Mouse (Mus musculus): ENCODE data around the gene Pga5. TPM values are rescaled to one million over a fixed set of nuclear protein-coding genes. Genes with fewer than 3 reads are reported as not detected.
A peak's percentile ranks its signal among the peaks of the same experiment; 100 is the strongest.

The Pga5 gene
- polyA plus RNA-seq (2012; rRNA removed) = not detected in 2 replicates

GRCm38 (mm10) chr19:10677915-10678771 lies at the start of gene Pga5:
Gene Pga5 (minus strand): TSS chr19:10678071.
- Histone ChIP-seq H3K27me3 (ENCODE audit: control insufficient read depth, insufficient read depth, low read length) (no peaks in the 10 kb centered on the region), H3K4me1 (ENCODE audit: control insufficient read depth, insufficient read depth, insufficient read length) (no peaks in the 10 kb centered on the region), H3K4me3 (ENCODE audit: extremely low read depth, insufficient read depth, insufficient read length) (no peak within 1 kb of the TSS), H3K36me3 (ENCODE audit: control insufficient read depth, insufficient read depth, low read length) (no peaks in the 10 kb centered on the region), H3K27ac (ENCODE audit: insufficient read depth, low read length) (no peak within 1 kb of the TSS)
- WGBS = 30% methylated on average over 6 of the region's 6 CpGs
- DNase-seq (ENCODE audit: low read depth in 1 of 2, low spot score in 2 of 2) = peak; percentile 39 to 60
- no peak for TF ChIP-seq POLR2A (IDR thresholded peaks at IDR 0.05; ENCODE audit: low read depth, low read length)
- TF ChIP-seq CTCF (IDR thresholded peaks at IDR 0.05; ENCODE audit: extremely low read depth, insufficient read depth, insufficient read length, insufficient replicate concordance) = peak; percentile 94; the same call in 1 of the 2 replicates

GRCm38 (mm10) chr19:10724629-10725363 lies 46.9 kb upstream of the Pga5 start:
- Histone ChIP-seq H3K4me3 (ENCODE audit: extremely low read depth, insufficient read depth, insufficient read length) (no peak overlapping the region), H3K27ac (ENCODE audit: insufficient read depth, low read length) (no peak overlapping the region), H3K27me3 (ENCODE audit: control insufficient read depth, insufficient read depth, low read length) (no peaks in the 10 kb centered on the region), H3K36me3 (ENCODE audit: control insufficient read depth, insufficient read depth, low read length) (no peaks in the 10 kb centered on the region), H3K4me1 (ENCODE audit: control insufficient read depth, insufficient read depth, insufficient read length) (peaks cover 2% of the 10 kb centered on the region; the same call in 1 of the 2 replicates)
- TF ChIP-seq POLR2A (IDR thresholded peaks at IDR 0.05; ENCODE audit: low read depth, low read length) (no peak), CTCF (IDR thresholded peaks at IDR 0.05; ENCODE audit: extremely low read depth, insufficient read depth, insufficient read length, insufficient replicate concordance) (no peak)
- 89% methylated on average over 13 of the region's 13 CpGs for WGBS
- DNase-seq (ENCODE audit: low read depth in 1 of 2, low spot score in 2 of 2) = no peak

- DNase-seq (ENCODE audit: low read depth in 1 of 2, low spot score in 2 of 2) = no peak
- H3K27ac ChIP-seq (ENCODE audit: insufficient read depth, low read length) = no peak overlapping the region
- no peak overlapping the region for H3K4me3 ChIP-seq (ENCODE audit: extremely low read depth, insufficient read depth, insufficient read length)
- H3K27me3 ChIP-seq (ENCODE audit: control insufficient read depth, insufficient read depth, low read length) = no peaks in the 10 kb centered on the region
- TF ChIP-seq POLR2A (IDR thresholded peaks at IDR 0.05; ENCODE audit: low read depth, low read length) = no peak
- TF ChIP-seq CTCF (IDR thresholded peaks at IDR 0.05; ENCODE audit: extremely low read depth, insufficient read depth, insufficient read length, insufficient replicate concordance) = no peak
- 80% methylated on average over 5 of the region's 5 CpGs for WGBS
- H3K4me1 ChIP-seq (ENCODE audit: control insufficient read depth, insufficient read depth, insufficient read length) = peaks cover 2% of the 10 kb centered on the region; the same call in 1 of the 2 replicates
- H3K36me3 ChIP-seq (ENCODE audit: control insufficient read depth, insufficient read depth, low read length) = no peaks in the 10 kb centered on the region
These were observed 45.8 kb upstream of the Pga5 start for GRCm38 (mm10) chr19:10723649-10724048.

- DNase-seq (ENCODE audit: low read depth in 1 of 2, low spot score in 2 of 2) = no peak
- TF ChIP-seq CTCF (IDR thresholded peaks at IDR 0.05; ENCODE audit: extremely low read depth, insufficient read depth, insufficient read length, insufficient replicate concordance) (no peak), POLR2A (IDR thresholded peaks at IDR 0.05; ENCODE audit: low read depth, low read length) (no peak)
- peaks cover under 1% of the 10 kb centered on the region; the same call in 1 of the 2 replicates for H3K4me1 ChIP-seq (ENCODE audit: control insufficient read depth, insufficient read depth, insufficient read length)
- whole genome bisulfite sequencing = 42% methylated on average over 13 of the region's 13 CpGs
- H3K27me3 ChIP-seq (ENCODE audit: control insufficient read depth, insufficient read depth, low read length) = no peaks in the 10 kb centered on the region
- H3K27ac ChIP-seq (ENCODE audit: insufficient read depth, low read length) = no peak overlapping the region
- no peak overlapping the region for H3K4me3 ChIP-seq (ENCODE audit: extremely low read depth, insufficient read depth, insufficient read length)
- no peaks in the 10 kb centered on the region for H3K36me3 ChIP-seq (ENCODE audit: control insufficient read depth, insufficient read depth, low read length)
These were observed 45.2 kb upstream of the Pga5 start for GRCm38 (mm10) chr19:10723084-10723483.

GRCm38 (mm10) chr19:10721064-10721463 lies 43.2 kb upstream of the Pga5 start:
- 20% methylated on average over 5 of the region's 5 CpGs for WGBS
- no peaks in the 10 kb centered on the region for H3K27me3 ChIP-seq (ENCODE audit: control insufficient read depth, insufficient read depth, low read length)
- no peak overlapping the region for H3K4me3 ChIP-seq (ENCODE audit: extremely low read depth, insufficient read depth, insufficient read length)
- H3K36me3 ChIP-seq (ENCODE audit: control insufficient read depth, insufficient read depth, low read length) = no peaks in the 10 kb centered on the region
- 0 out of 2 replicates have a peak overlapping the region, but pooled peaks have one; percentile 10 for H3K27ac ChIP-seq (ENCODE audit: insufficient read depth, low read length)
- H3K4me1 ChIP-seq (ENCODE audit: control insufficient read depth, insufficient read depth, insufficient read length) = no peaks in the 10 kb centered on the region
- TF ChIP-seq POLR2A (IDR thresholded peaks at IDR 0.05; ENCODE audit: low read depth, low read length) (no peak), CTCF (IDR thresholded peaks at IDR 0.05; ENCODE audit: extremely low read depth, insufficient read depth, insufficient read length, insufficient replicate concordance) (no peak)
- DNase-seq (ENCODE audit: low read depth in 1 of 2, low spot score in 2 of 2) = no peak

- no peaks in the 10 kb centered on the region for H3K36me3 ChIP-seq (ENCODE audit: control insufficient read depth, insufficient read depth, low read length)
- H3K4me3 ChIP-seq (ENCODE audit: extremely low read depth, insufficient read depth, insufficient read length) = no peak overlapping the region
- no peaks in the 10 kb centered on the region for H3K4me1 ChIP-seq (ENCODE audit: control insufficient read depth, insufficient read depth, insufficient read length)
- WGBS = 33% methylated on average over 3 of the region's 3 CpGs
- 0 out of 2 replicates have a peak overlapping the region, but pooled peaks have one; percentile 10 for H3K27ac ChIP-seq (ENCODE audit: insufficient read depth, low read length)
- DNase-seq (ENCODE audit: low read depth in 1 of 2, low spot score in 2 of 2) = no peak
- TF ChIP-seq CTCF (IDR thresholded peaks at IDR 0.05; ENCODE audit: extremely low read depth, insufficient read depth, insufficient read length, insufficient replicate concordance) (no peak), POLR2A (IDR thresholded peaks at IDR 0.05; ENCODE audit: low read depth, low read length) (no peak)
- no peaks in the 10 kb centered on the region for H3K27me3 ChIP-seq (ENCODE audit: control insufficient read depth, insufficient read depth, low read length)
These were observed 42.7 kb upstream of the Pga5 start for GRCm38 (mm10) chr19:10720524-10720923.

Measured in spleen, adult 2 months (tissue).